8 mouse cellular contexts compared by ENCODE assay signal in the genomic region with DNA sequence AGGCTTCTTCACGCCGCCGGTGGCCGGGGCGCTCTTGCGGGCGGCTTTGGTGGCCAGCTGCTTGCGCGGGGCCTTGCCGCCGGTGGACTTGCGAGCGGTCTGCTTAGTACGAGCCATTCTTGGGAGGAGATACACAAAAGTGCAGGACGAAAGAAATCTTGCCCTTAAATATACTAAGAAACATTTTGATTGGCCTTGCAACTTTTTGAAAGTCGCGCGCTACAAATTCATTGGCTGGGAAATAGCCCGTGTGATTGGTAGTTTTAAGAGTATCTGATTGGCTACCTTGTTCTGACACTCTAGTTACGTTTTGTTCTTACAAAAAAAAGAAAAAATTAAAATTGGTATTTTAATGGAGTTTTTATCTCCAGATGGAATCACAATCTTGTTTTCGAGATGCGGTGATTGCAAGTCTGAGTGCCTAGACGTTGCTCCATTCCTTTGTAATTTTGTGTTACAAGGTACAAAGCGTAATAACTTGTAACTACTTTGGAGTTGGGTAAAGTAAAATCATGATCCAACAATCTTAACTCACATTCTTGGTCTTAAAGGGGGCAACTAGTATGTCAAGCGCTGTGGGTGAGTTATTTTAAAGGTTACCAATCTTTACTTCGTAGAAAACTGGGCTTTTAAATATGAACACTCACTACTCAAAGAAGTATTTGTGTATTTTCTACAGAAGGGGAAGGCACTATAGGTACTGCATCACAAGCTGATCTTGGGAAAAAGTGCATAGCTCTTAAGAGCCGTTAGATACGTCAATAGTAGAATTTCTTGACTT. TPM values are rescaled to one million over a fixed set of nuclear protein-coding genes. Genes with fewer than 3 reads are reported as not detected.
A peak's percentile ranks its signal among the peaks of the same experiment; 100 is the strongest.
DNase-seq lines count a peak whose midpoint lies in the region; ATAC-seq lines count a peak whose summit lies in the region.

TSS of gene Hist1h3c (minus strand) at position 222 of the 781 bp plus-strand sequence.

- DNase-seq in MN1 (ENCODE audit: low spot score) = peak; percentile 89
- DNase-seq in cerebellum, adult 8-10 months = peak; percentile 78
- DNase-seq in forelimb bud, embryonic 11.5 days (ENCODE audit: low read depth, low spot score) = peak; percentile 94
- DNase-seq in layer of hippocampus, adult 8-10 months (ENCODE audit: low spot score in 2 of 2) = peak; percentile 77 to 83
- peak; percentile 91 for DNase-seq in lung, postnatal 10 days
- peak; percentile 94 for DNase-seq in retina, embryonic 14.5 days (ENCODE audit: low spot score)
- DNase-seq in thymus, postnatal 4 days = peak; percentile 91

- ATAC-seq in hematopoietic stem cell, adult 5-6 weeks (replicated peaks in 1 of 2; ENCODE audit: insufficient read depth in 1 of 2, low FRiP score in 2 of 2, low TSS enrichment in 1 of 2, low read depth in 1 of 2, poor library complexity in 2 of 2, severe bottlenecking in 2 of 2) = peak; percentile 61 to 62; a peak in 3 of 4 replicates

RNA-seq across cellular contexts. Expression of gene Hist1h3c, which starts in this region (rescaled TPM):
- total RNA-seq in hematopoietic stem cell, adult 5-6 weeks (2017) = 240 and 585 TPM in 2 replicates
- 1 to 10 TPM in 3 of 4 experiments, not detected in 1; 1.7 to 3.1 (median 2.7) TPM for total RNA-seq in layer of hippocampus, adult 8-10 months (2022)

Comparison
In these comparisons a context has a peak if more than half of its experiments do, and no peak if none do; other contexts are left out.
1. Peak in every context shown above with its lines: DNase-seq and ATAC-seq.
2. RNA of gene Hist1h3c (total RNA-seq): 240 to 585 TPM in hematopoietic stem cell, adult 5-6 weeks; 1.7 to 3.1 TPM in layer of hippocampus, adult 8-10 months; every median in the first group is over 10 times any median in the second.